Mouse (Mus musculus): ENCODE measurements around the gene Adamts17.

DNA sequence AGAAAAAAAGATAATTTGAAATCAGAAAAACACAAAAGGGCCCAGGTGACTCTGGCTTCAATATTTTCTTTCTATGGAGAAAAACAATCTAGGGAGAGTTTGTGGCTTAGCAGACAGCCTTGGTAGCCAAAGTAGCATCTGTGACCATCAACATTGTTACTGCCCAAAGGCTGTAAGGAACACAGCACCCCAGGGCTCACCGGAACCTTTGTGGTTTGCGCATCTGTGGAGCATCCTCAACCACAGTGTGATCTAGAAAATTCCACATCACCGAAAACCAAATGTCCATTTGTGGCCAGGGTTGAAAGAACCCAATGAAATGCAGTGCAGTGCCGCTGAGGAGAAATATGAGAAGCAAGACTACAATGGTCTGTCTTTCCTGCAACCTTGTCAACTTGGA lies 27.2 kb upstream of the Adamts17 start:
- TF ChIP-seq POLR2A (IDR thresholded peaks at IDR 0.05; ENCODE audit: extremely low read depth, insufficient read depth, low read length) (no peak), CTCF (IDR thresholded peaks at IDR 0.05; ENCODE audit: extremely low read depth, insufficient read depth, low read length) (no peak)
